Comparison of ENCODE assay signal across 8 mouse cellular contexts in genomic region chr16:31507794-31508526, GRCm38 (mm10).
A peak's percentile ranks its signal among the peaks of the same experiment; 100 is the strongest.
DNase-seq lines count a peak whose midpoint lies in the region; ATAC-seq lines count a peak whose summit lies in the region.

No protein-coding gene starts in this region.

- no peak overlapping the region for H3K27ac ChIP-seq in neural tube, embryonic 11.5 days (ENCODE audit: low read depth, low read length)
- no peak overlapping the region for H3K27ac ChIP-seq in neural tube, embryonic 15.5 days (replicated peaks)
- H3K27ac ChIP-seq in kidney, embryonic 16.5 days (ENCODE audit: low read length), result peak overlapping the region; percentile 92

- no peak overlapping the region for H3K4me2 ChIP-seq in neural tube, embryonic 11.5 days (ENCODE audit: low read depth)
- H3K4me2 ChIP-seq in neural tube, embryonic 15.5 days, result no peak overlapping the region
- peak overlapping the region; percentile 50; the same call in 1 of the 2 replicates for H3K4me2 ChIP-seq in kidney, embryonic 16.5 days (replicated peaks; ENCODE audit: low read depth, low read length)

- peaks cover 17% of the 10 kb centered on the region for H3K4me1 ChIP-seq in neural tube, embryonic 11.5 days (ENCODE audit: control insufficient read depth, insufficient read depth, low read length)
- peaks cover 42% of the 10 kb centered on the region for H3K4me1 ChIP-seq in neural tube, embryonic 15.5 days
- peaks cover 19% of the 10 kb centered on the region for H3K4me1 ChIP-seq in kidney, embryonic 16.5 days (ENCODE audit: insufficient read depth, low read length)

- ATAC-seq in neural tube, embryonic 11.5 days (ENCODE audit: insufficient read depth, low FRiP score, low TSS enrichment), result peak; percentile 54
- no peak; the same call in 1 of the 2 replicates for ATAC-seq in neural tube, embryonic 15.5 days (ENCODE audit: low FRiP score)
- ATAC-seq in kidney, embryonic 16.5 days (ENCODE audit: low FRiP score, low TSS enrichment), result peak; percentile 44

- H3K27me3 ChIP-seq in neural tube, embryonic 11.5 days (ENCODE audit: control insufficient read depth, insufficient read depth, low read length), result no peaks in the 10 kb centered on the region
- no peaks in the 10 kb centered on the region; the same call in 1 of the 2 replicates for H3K27me3 ChIP-seq in neural tube, embryonic 15.5 days (replicated peaks)
- H3K27me3 ChIP-seq in kidney, embryonic 16.5 days (ENCODE audit: insufficient read depth, low read length), result no peaks in the 10 kb centered on the region

- H3K9me3 ChIP-seq in neural tube, embryonic 11.5 days (ENCODE audit: control insufficient read depth, low read length), result no peaks in the 10 kb centered on the region
- no peaks in the 10 kb centered on the region for H3K9me3 ChIP-seq in neural tube, embryonic 15.5 days (replicated peaks)
- H3K9me3 ChIP-seq in kidney, embryonic 16.5 days (ENCODE audit: low read length), result no peaks in the 10 kb centered on the region; the same call in 1 of the 2 replicates

- DNase-seq in neural tube, embryonic 11.5 days (ENCODE audit: low spot score), result peak; percentile 48
- DNase-seq in embryo, embryonic 10.5 days (ENCODE audit: low spot score), result peak; percentile 83
- DNase-seq in lung, postnatal 4 days, result peak; percentile 56 to 61
- DNase-seq in thymus, postnatal 25 days, result peak; percentile 25
- no peak for DNase-seq in gastrocnemius, adult 18-20 months (ENCODE audit: low spot score)
- DNase-seq in right cerebral cortex, postnatal 36 days (ENCODE audit: low spot score in 2 of 2), result no peak

- WGBS in neural tube, embryonic 11.5 days, result 26% methylated on average over 14 of the region's 14 CpGs
- WGBS in neural tube, embryonic 15.5 days, result 34% methylated on average over 14 of the region's 14 CpGs
- WGBS in kidney, embryonic 16.5 days, result 36% methylated on average over 14 of the region's 14 CpGs

- no peaks in the 10 kb centered on the region for H3K36me3 ChIP-seq in neural tube, embryonic 11.5 days (ENCODE audit: control insufficient read depth, insufficient read depth, low read length)
- no peaks in the 10 kb centered on the region for H3K36me3 ChIP-seq in neural tube, embryonic 15.5 days
- H3K36me3 ChIP-seq in kidney, embryonic 16.5 days (ENCODE audit: insufficient read depth, low read length), result no peaks in the 10 kb centered on the region

- no peak overlapping the region for H3K4me3 ChIP-seq in neural tube, embryonic 11.5 days (ENCODE audit: low read depth, low read length)
- H3K4me3 ChIP-seq in neural tube, embryonic 15.5 days (replicated peaks), result no peak overlapping the region
- no peak overlapping the region for H3K4me3 ChIP-seq in kidney, embryonic 16.5 days (ENCODE audit: low read length)

- H3K9ac ChIP-seq in neural tube, embryonic 11.5 days (ENCODE audit: low read length), result no peak overlapping the region
- H3K9ac ChIP-seq in neural tube, embryonic 15.5 days (replicated peaks), result no peak overlapping the region
- H3K9ac ChIP-seq in kidney, embryonic 16.5 days (replicated peaks; ENCODE audit: low read length), result 0 out of 2 replicates have a peak overlapping the region, but pooled peaks have one; percentile 33

Comparison
In these comparisons a context has a peak if more than half of its experiments do, and no peak if none do; other contexts are left out.
1. DNase-seq: peak in neural tube, embryonic 11.5 days (single experiment), embryo, embryonic 10.5 days (single experiment), lung, postnatal 4 days (2 of 2) and thymus, postnatal 25 days (single experiment); none in gastrocnemius, adult 18-20 months (single experiment) and right cerebral cortex, postnatal 36 days (0 of 2).